Mouse (Mus musculus) neural tube, embryonic 11.5 days (tissue): ENCODE measurements around the gene Lpcat2. TPM values are rescaled to one million over a fixed set of nuclear protein-coding genes. Genes with fewer than 3 reads are reported as not detected.

ENCODE experiments used
- ATAC-seq: fragments of 200-750 bp; cut with Nextera tagmentation; 2 replicates; pipeline ENCODE4 v1.8.0; 2017; ENCODE audit warnings: moderate number of reproducible peaks, mild to moderate bottlenecking, moderate TSS enrichment, moderate library complexity; ENCODE audit not compliant: insufficient read depth, low FRiP score, low TSS enrichment
- DNase-seq: peaks from one replicate; pipeline ENCODE4 v3.0.0-alpha.2; 2015; ENCODE audit warnings: low spot score
- H3K27ac ChIP-seq: fragments of 300-500 bp; sonication (generic); 2 replicates; pipeline ENCODE4 v1.5.1; 2014; ENCODE audit warnings: low read depth, mild to moderate bottlenecking, low read length
- H3K27me3 ChIP-seq: fragments of 300-500 bp; sonication (generic); 2 replicates; pipeline ENCODE4 v1.6.1; 2014; ENCODE audit warnings: mild to moderate bottlenecking, low read length, mixed read lengths; ENCODE audit not compliant: control insufficient read depth, insufficient read depth
- H3K36me3 ChIP-seq: fragments of 300-500 bp; sonication (generic); 2 replicates; pipeline ENCODE4 v1.6.1; 2014; ENCODE audit warnings: mild to moderate bottlenecking, low read length, moderate library complexity, mixed read lengths; ENCODE audit not compliant: control insufficient read depth, insufficient read depth
- H3K4me1 ChIP-seq: fragments of 300-500 bp; sonication (generic); 2 replicates; pipeline ENCODE4 v1.6.1; 2014; ENCODE audit warnings: low read length, mixed read lengths; ENCODE audit not compliant: control insufficient read depth, insufficient read depth
- H3K4me2 ChIP-seq: fragments of 300-500 bp; sonication (generic); 2 replicates; pipeline ENCODE4 v1.6.1; 2014; ENCODE audit warnings: low read depth, mild to moderate bottlenecking, moderate library complexity
- H3K4me3 ChIP-seq: fragments of 300-500 bp; sonication (generic); 2 replicates; pipeline ENCODE4 v1.5.1; 2014; ENCODE audit warnings: low read depth, low read length
- H3K9ac ChIP-seq: fragments of 300-500 bp; sonication (generic); 2 replicates; pipeline ENCODE4 v1.6.1; 2014; ENCODE audit warnings: mild to moderate bottlenecking, low read length
- H3K9me3 ChIP-seq: fragments of 300-500 bp; sonication (generic); 2 replicates; pipeline ENCODE4 v1.6.1; 2016; ENCODE audit warnings: low read length; ENCODE audit not compliant: control insufficient read depth
- WGBS: fragments of 180-500 bp; shearing (Covaris S2); extraction: QIAGEN DNeasy Blood & Tissue Kit; methylation state at CpG from one replicate; pipeline ENCODE4 v1.1.7; 2014; 5-methylcytosine and 5-hydroxymethylcytosine counted together
- polyA plus RNA-seq: library from polyadenylated mRNA; unstranded; fragments of >200 nt; fragmentation: Nextera tagmentation; extraction: Ambion mirVana; gene quantifications from 2 replicates; pipeline ENCODE4 v1.2.1, GENCODE M21; 2014

Lpcat2 gene
- polyA plus RNA-seq, 1 experiment from 2014 or later = 4.4 TPM

GRCm38 (mm10) chr8:92896056-92896455 lies 40.9 kb downstream of the Lpcat2 start:
- no peak overlapping the region for H3K4me2 ChIP-seq
- no peak overlapping the region for H3K9ac ChIP-seq
- DNase-seq (no peak), ATAC-seq (no peak)
- no peaks in the 10 kb centered on the region for H3K36me3 ChIP-seq
- H3K27ac ChIP-seq = no peak overlapping the region
- no peaks in the 10 kb centered on the region for H3K9me3 ChIP-seq
- no peaks in the 10 kb centered on the region for H3K4me1 ChIP-seq
- H3K4me3 ChIP-seq = no peak overlapping the region
- WGBS = 90% methylated on average over 1 of the region's 1 CpGs
- H3K27me3 ChIP-seq = no peaks in the 10 kb centered on the region

- H3K36me3 ChIP-seq = no peaks in the 10 kb centered on the region
- H3K4me3 ChIP-seq = no peak overlapping the region
- H3K27ac ChIP-seq = no peak overlapping the region
- H3K4me2 ChIP-seq = no peak overlapping the region
- no peak for DNase-seq
- 88% methylated on average over 5 of the region's 5 CpGs for WGBS
- no peak overlapping the region for H3K9ac ChIP-seq
- no peaks in the 10 kb centered on the region for H3K9me3 ChIP-seq
- ATAC-seq = no peak
- no peaks in the 10 kb centered on the region for H3K27me3 ChIP-seq
- no peaks in the 10 kb centered on the region for H3K4me1 ChIP-seq
Observed at GRCm38 (mm10) chr8:92896611-92897010, 41.5 kb downstream of the Lpcat2 start.

- Histone ChIP-seq H3K4me2 (no peak overlapping the region), H3K27me3 (no peaks in the 10 kb centered on the region), H3K9ac (no peak overlapping the region), H3K36me3 (no peaks in the 10 kb centered on the region), H3K4me1 (no peaks in the 10 kb centered on the region), H3K27ac (no peak overlapping the region), H3K9me3 (no peaks in the 10 kb centered on the region), H3K4me3 (no peak overlapping the region)
- ATAC-seq (no peak), DNase-seq (no peak)
- 77% methylated on average over 4 of the region's 4 CpGs for WGBS
Observed at GRCm38 (mm10) chr8:92897794-92898193, 42.7 kb downstream of the Lpcat2 start.

GRCm38 (mm10) chr8:92899590-92899989 lies 44.5 kb downstream of the Lpcat2 start:
- H3K4me1 ChIP-seq = no peaks in the 10 kb centered on the region
- no peaks in the 10 kb centered on the region for H3K9me3 ChIP-seq
- no peak overlapping the region for H3K4me2 ChIP-seq
- no peaks in the 10 kb centered on the region for H3K27me3 ChIP-seq
- no peak overlapping the region for H3K4me3 ChIP-seq
- no peak overlapping the region for H3K9ac ChIP-seq
- no peak overlapping the region for H3K27ac ChIP-seq
- no peaks in the 10 kb centered on the region for H3K36me3 ChIP-seq
- 85% methylated on average over 9 of the region's 9 CpGs for WGBS
- DNase-seq = no peak
- ATAC-seq = no peak

- H3K27ac ChIP-seq = no peak within 1 kb of the TSS
- 94% methylated on average over 5 of the region's 5 CpGs for WGBS
- H3K9ac ChIP-seq = no peak within 1 kb of the TSS
- DNase-seq (no peak), ATAC-seq (no peak)
- no peaks in the 10 kb centered on the region for H3K36me3 ChIP-seq
- no peak within 1 kb of the TSS for H3K4me2 ChIP-seq
- H3K27me3 ChIP-seq = no peaks in the 10 kb centered on the region
- no peak within 1 kb of the TSS for H3K4me3 ChIP-seq
- H3K4me1 ChIP-seq = no peaks in the 10 kb centered on the region
- H3K9me3 ChIP-seq = no peaks in the 10 kb centered on the region
Observed at GRCm38 (mm10) chr8:92901107-92901506, 46.0 kb downstream of the Lpcat2 start, which contains the start of gene Capns2. Capns2 (plus strand) TSS chr8:92901407.

- Histone ChIP-seq H3K4me1 (no peaks in the 10 kb centered on the region), H3K27me3 (no peaks in the 10 kb centered on the region), H3K9me3 (no peaks in the 10 kb centered on the region), H3K9ac (no peak overlapping the region), H3K4me3 (no peak overlapping the region), H3K27ac (no peak overlapping the region), H3K4me2 (no peak overlapping the region), H3K36me3 (no peaks in the 10 kb centered on the region)
- 82% methylated on average over 2 of the region's 2 CpGs for WGBS
- DNase-seq (no peak), ATAC-seq (no peak)
Observed at GRCm38 (mm10) chr8:92902981-92903380, 47.8 kb downstream of the Lpcat2 start.

GRCm38 (mm10) chr8:92903488-92904135 lies 48.5 kb downstream of the Lpcat2 start:
- Histone ChIP-seq H3K4me3 (no peak overlapping the region), H3K36me3 (no peaks in the 10 kb centered on the region), H3K4me1 (no peaks in the 10 kb centered on the region), H3K9me3 (no peaks in the 10 kb centered on the region), H3K27ac (no peak overlapping the region), H3K27me3 (no peaks in the 10 kb centered on the region), H3K9ac (no peak overlapping the region), H3K4me2 (no peak overlapping the region)
- WGBS = 89% methylated on average over 11 of the region's 11 CpGs
- no peak for ATAC-seq
- no peak for DNase-seq

GRCm38 (mm10) chr8:92906553-92906952 lies 51.4 kb downstream of the Lpcat2 start:
- H3K4me2 ChIP-seq = no peak overlapping the region
- no peak overlapping the region for H3K9ac ChIP-seq
- no peaks in the 10 kb centered on the region for H3K27me3 ChIP-seq
- no peak for ATAC-seq
- 96% methylated on average over 9 of the region's 9 CpGs for WGBS
- no peak for DNase-seq
- no peak overlapping the region for H3K27ac ChIP-seq
- H3K4me1 ChIP-seq = no peaks in the 10 kb centered on the region
- H3K4me3 ChIP-seq = no peak overlapping the region
- H3K36me3 ChIP-seq = no peaks in the 10 kb centered on the region
- H3K9me3 ChIP-seq = no peaks in the 10 kb centered on the region

GRCm38 (mm10) chr8:92908448-92908847 lies 53.3 kb downstream of the Lpcat2 start:
- Histone ChIP-seq H3K4me1 (no peaks in the 10 kb centered on the region), H3K36me3 (no peaks in the 10 kb centered on the region), H3K4me3 (no peak overlapping the region), H3K27ac (no peak overlapping the region), H3K9me3 (no peaks in the 10 kb centered on the region), H3K4me2 (no peak overlapping the region), H3K27me3 (no peaks in the 10 kb centered on the region), H3K9ac (no peak overlapping the region)
- WGBS = 85% methylated on average over 2 of the region's 2 CpGs
- no peak for DNase-seq
- ATAC-seq = no peak
